Mouse (Mus musculus) lung, adult 2 months (tissue): Measurements from ENCODE around the gene Nt5c.

Source experiments
- CTCF ChIP-seq: fragments of 200-500 bp; IDR thresholded peaks from 2 replicates; pipeline ENCODE4 v1.5.1; 2011; ENCODE audit warnings: mild to moderate bottlenecking, low read length, control low read depth; ENCODE audit not compliant: insufficient read depth
- POLR2A ChIP-seq: fragments of 200-500 bp; IDR thresholded peaks from 2 replicates; pipeline ENCODE4 v1.6.1; 2011; ENCODE audit warnings: low read depth, mild to moderate bottlenecking, control low read depth, low read length, borderline replicate concordance; ENCODE audit errors: extremely low read depth

GRCm38 (mm10) chr11:115456182-115456581, 35.5 kb downstream of the Nt5c start:
- TF ChIP-seq POLR2A = no peak
- no peak for TF ChIP-seq CTCF
